Mouse (Mus musculus) liver, embryonic 13.5 days (tissue): Measurements from ENCODE around the gene Fgfbp1. TPM values are rescaled to one million over a fixed set of nuclear protein-coding genes. Genes with fewer than 3 reads are reported as not detected.

ENCODE experiments used
- ATAC-seq: fragments of 200-750 bp; cut with Nextera tagmentation; 2 replicates; pipeline ENCODE4 v1.8.0; 2017; ENCODE audit warnings: low read depth, mild to moderate bottlenecking, moderate number of reproducible peaks, moderate library complexity
- DNase-seq: peaks from one replicate; pipeline ENCODE4 v3.0.0; 2022
- H3K27ac ChIP-seq: fragments of 300-500 bp; sonication (generic); 2 replicates; pipeline ENCODE4 v1.5.1; 2015; ENCODE audit warnings: moderate library complexity, mild to moderate bottlenecking, inconsistent platforms
- H3K27me3 ChIP-seq: fragments of 300-500 bp; sonication (generic); 2 replicates; pipeline ENCODE4 v1.6.1; 2015; ENCODE audit warnings: mild to moderate bottlenecking, inconsistent platforms
- H3K36me3 ChIP-seq: fragments of 300-500 bp; sonication (generic); 2 replicates; pipeline ENCODE4 v1.6.1; 2015; ENCODE audit warnings: mild to moderate bottlenecking, inconsistent platforms
- H3K4me1 ChIP-seq: fragments of 300-500 bp; sonication (generic); replicated peaks from 2 replicates; pipeline ENCODE4 v1.6.1; 2015; ENCODE audit warnings: inconsistent platforms
- H3K4me2 ChIP-seq: fragments of 300-500 bp; sonication (generic); 2 replicates; pipeline ENCODE4 v1.6.1; 2015; ENCODE audit warnings: inconsistent platforms, mild to moderate bottlenecking, moderate library complexity
- H3K4me3 ChIP-seq: fragments of 300-500 bp; sonication (generic); replicated peaks from 2 replicates; pipeline ENCODE4 v1.5.1; 2015; ENCODE audit warnings: mild to moderate bottlenecking, inconsistent platforms
- H3K9ac ChIP-seq: fragments of 300-500 bp; sonication (generic); 2 replicates; pipeline ENCODE4 v1.6.1; 2015; ENCODE audit warnings: mild to moderate bottlenecking, inconsistent platforms
- H3K9me3 ChIP-seq: fragments of 300-500 bp; sonication (generic); replicated peaks from 2 replicates; pipeline ENCODE4 v1.6.1; 2016; ENCODE audit warnings: inconsistent platforms
- WGBS: fragments of 180-500 bp; shearing (Covaris S2); methylation state at CpG from one replicate; pipeline ENCODE4 v1.1.7; 2015; ENCODE audit not compliant: insufficient replicate concordance; 5-methylcytosine and 5-hydroxymethylcytosine counted together
- polyA plus RNA-seq: library from polyadenylated mRNA; unstranded; fragments of >200 nt; fragmentation: Nextera tagmentation; extraction: Ambion mirVana; gene quantifications from 2 replicates; pipeline ENCODE4 v1.2.1, GENCODE M21; 2015

The Fgfbp1 gene
- polyA plus RNA-seq, 1 experiment from 2014 or later: 0.08 TPM

GRCm38 (mm10) chr5:43971156-43971555, 10.4 kb downstream of the Fgfbp1 start:
- H3K9me3 ChIP-seq: no peaks in the 10 kb centered on the region
- ATAC-seq (no peak), DNase-seq (no peak)
- H3K4me1 ChIP-seq: no peaks in the 10 kb centered on the region; the same call in 1 of the 2 replicates
- no peak overlapping the region for H3K27ac ChIP-seq
- H3K27me3 ChIP-seq: no peaks in the 10 kb centered on the region
- no peak overlapping the region for H3K4me2 ChIP-seq
- 34% methylated on average over 2 of the region's 2 CpGs for WGBS
- no peak overlapping the region for H3K9ac ChIP-seq
- no peaks in the 10 kb centered on the region for H3K36me3 ChIP-seq
- H3K4me3 ChIP-seq: no peak overlapping the region

GRCm38 (mm10) chr5:43970532-43970931, 11.0 kb downstream of the Fgfbp1 start:
- ATAC-seq (no peak), DNase-seq (no peak)
- no peaks in the 10 kb centered on the region for H3K9me3 ChIP-seq
- no peak overlapping the region for H3K4me3 ChIP-seq
- WGBS: 46% methylated on average over 2 of the region's 2 CpGs
- no peak overlapping the region for H3K4me2 ChIP-seq
- H3K4me1 ChIP-seq: no peaks in the 10 kb centered on the region; the same call in 1 of the 2 replicates
- H3K36me3 ChIP-seq: no peaks in the 10 kb centered on the region
- H3K9ac ChIP-seq: no peak overlapping the region
- H3K27me3 ChIP-seq: no peaks in the 10 kb centered on the region
- H3K27ac ChIP-seq: no peak overlapping the region

- Histone ChIP-seq H3K36me3 (no peaks in the 10 kb centered on the region), H3K4me2 (no peak overlapping the region), H3K4me3 (no peak overlapping the region), H3K4me1 (no peaks in the 10 kb centered on the region; the same call in 1 of the 2 replicates), H3K9ac (no peak overlapping the region), H3K27me3 (no peaks in the 10 kb centered on the region), H3K9me3 (no peaks in the 10 kb centered on the region), H3K27ac (no peak overlapping the region)
- ATAC-seq: no peak
- WGBS: 57% methylated on average over 2 of the region's 2 CpGs
- DNase-seq: no peak
These were observed 12.9 kb downstream of the Fgfbp1 start for GRCm38 (mm10) chr5:43968634-43969033.

- no peak for ATAC-seq
- H3K9ac ChIP-seq: no peak overlapping the region
- WGBS: 59% methylated on average over 3 of the region's 3 CpGs
These were observed 20.5 kb downstream of the Fgfbp1 start for GRCm38 (mm10) chr5:43961056-43961455.

GRCm38 (mm10) chr5:43959884-43960440, 21.6 kb downstream of the Fgfbp1 start:
- Histone ChIP-seq H3K27me3 (no peaks in the 10 kb centered on the region), H3K4me1 (no peaks in the 10 kb centered on the region), H3K9ac (no peak overlapping the region), H3K36me3 (no peaks in the 10 kb centered on the region), H3K27ac (no peak overlapping the region), H3K4me3 (no peak overlapping the region), H3K9me3 (no peaks in the 10 kb centered on the region), H3K4me2 (no peak overlapping the region)
- 64% methylated on average over 3 of the region's 3 CpGs for WGBS
- no peak for DNase-seq
- ATAC-seq: no peak

More at GRCm38 (mm10) chr5:43961056-43961455, 20.5 kb downstream of the Fgfbp1 start:
- Histone ChIP-seq H3K4me2 (no peak overlapping the region), H3K4me3 (no peak overlapping the region), H3K27ac (no peak overlapping the region), H3K36me3 (no peaks in the 10 kb centered on the region), H3K9me3 (no peaks in the 10 kb centered on the region), H3K27me3 (no peaks in the 10 kb centered on the region), H3K4me1 (no peaks in the 10 kb centered on the region)
- DNase-seq: no peak

GRCm38 (mm10) chr5:43953241-43953640, 28.3 kb downstream of the Fgfbp1 start:
- H3K9ac ChIP-seq: no peak overlapping the region
- H3K4me2 ChIP-seq: no peak overlapping the region
- no peaks in the 10 kb centered on the region for H3K36me3 ChIP-seq
- peaks cover 2% of the 10 kb centered on the region; the same call in 1 of the 2 replicates for H3K27me3 ChIP-seq
- H3K4me3 ChIP-seq: no peak overlapping the region
- H3K27ac ChIP-seq: no peak overlapping the region
- WGBS: 48% methylated on average over 1 of the region's 1 CpGs
- DNase-seq: no peak
- H3K4me1 ChIP-seq: peaks cover 10% of the 10 kb centered on the region
- no peaks in the 10 kb centered on the region for H3K9me3 ChIP-seq
- ATAC-seq: no peak

GRCm38 (mm10) chr5:43948748-43949275, 32.8 kb downstream of the Fgfbp1 start:
- DNase-seq (no peak), ATAC-seq (no peak)
- no peak overlapping the region for H3K27ac ChIP-seq
- 9% methylated on average over 8 of the region's 8 CpGs for WGBS
- H3K4me3 ChIP-seq: peak overlapping the region; percentile 44; the same call in 1 of the 2 replicates
- H3K4me2 ChIP-seq: peak overlapping the region; percentile 67
- H3K27me3 ChIP-seq: peaks cover 7% of the 10 kb centered on the region
- no peaks in the 10 kb centered on the region for H3K9me3 ChIP-seq
- no peaks in the 10 kb centered on the region for H3K36me3 ChIP-seq
- peaks cover 18% of the 10 kb centered on the region for H3K4me1 ChIP-seq
- no peak overlapping the region for H3K9ac ChIP-seq

- Histone ChIP-seq H3K4me3 (peak overlapping the region; percentile 44), H3K36me3 (no peaks in the 10 kb centered on the region), H3K9ac (peak overlapping the region; percentile 20), H3K27me3 (peaks cover 7% of the 10 kb centered on the region), H3K27ac (peak overlapping the region; percentile 48; the same call in 1 of the 2 replicates), H3K4me2 (peak overlapping the region; percentile 67), H3K4me1 (peaks cover 18% of the 10 kb centered on the region), H3K9me3 (no peaks in the 10 kb centered on the region)
- 2% methylated on average over 27 of the region's 27 CpGs for WGBS
- ATAC-seq (peak; percentile 95), DNase-seq (peak; percentile 41)
These were observed 33.4 kb downstream of the Fgfbp1 start for GRCm38 (mm10) chr5:43948111-43948743.

- Histone ChIP-seq H3K9me3 (no peaks in the 10 kb centered on the region), H3K4me2 (peak overlapping the region; percentile 67), H3K4me3 (no peak overlapping the region; the same call in 1 of the 2 replicates), H3K4me1 (peaks cover 18% of the 10 kb centered on the region), H3K27me3 (peaks cover 7% of the 10 kb centered on the region), H3K9ac (no peak overlapping the region), H3K27ac (no peak overlapping the region), H3K36me3 (no peaks in the 10 kb centered on the region)
- 28% methylated on average over 9 of the region's 9 CpGs for WGBS
- ATAC-seq (no peak), DNase-seq (no peak)
These were observed 34.1 kb downstream of the Fgfbp1 start for GRCm38 (mm10) chr5:43947330-43947977.

GRCm38 (mm10) chr5:43933269-43933668, 48.3 kb downstream of the Fgfbp1 start:
- 43% methylated on average over 2 of the region's 2 CpGs for WGBS
- Histone ChIP-seq H3K9ac (no peak overlapping the region), H3K9me3 (no peaks in the 10 kb centered on the region), H3K4me3 (no peak overlapping the region), H3K4me2 (no peak overlapping the region), H3K27me3 (no peaks in the 10 kb centered on the region), H3K36me3 (no peaks in the 10 kb centered on the region), H3K27ac (no peak overlapping the region), H3K4me1 (no peaks in the 10 kb centered on the region)
- ATAC-seq (no peak), DNase-seq (no peak)
